Mouse (Mus musculus): ENCODE results near the gene Elovl5.
"Not testable (repeated sequence)": the region's sequence is repeated elsewhere in the genome, so short reads cannot be mapped to it uniquely, and the experiment has no call there.

Elovl5 gene

DNA sequence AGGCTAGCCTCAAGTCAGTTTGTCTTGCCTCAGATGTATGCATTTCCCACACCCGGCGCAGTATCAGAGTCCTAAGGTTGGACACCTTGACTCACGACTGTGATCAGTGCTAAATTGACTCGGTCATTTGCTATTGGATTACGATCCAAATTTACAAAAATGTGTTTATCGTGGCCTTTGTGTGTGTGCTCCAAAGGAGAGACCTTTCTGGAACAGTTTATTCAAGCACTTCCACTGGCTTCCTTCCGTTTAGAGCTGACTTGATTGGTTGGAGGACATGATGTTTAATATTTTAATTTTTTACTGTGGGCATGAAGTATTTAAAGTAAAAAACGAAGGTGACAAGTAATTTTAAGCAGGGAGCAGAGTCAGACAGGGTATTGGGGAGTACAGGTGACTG, 38.8 kb downstream of the Elovl5 start:
- DNase-seq = no peak

DNA sequence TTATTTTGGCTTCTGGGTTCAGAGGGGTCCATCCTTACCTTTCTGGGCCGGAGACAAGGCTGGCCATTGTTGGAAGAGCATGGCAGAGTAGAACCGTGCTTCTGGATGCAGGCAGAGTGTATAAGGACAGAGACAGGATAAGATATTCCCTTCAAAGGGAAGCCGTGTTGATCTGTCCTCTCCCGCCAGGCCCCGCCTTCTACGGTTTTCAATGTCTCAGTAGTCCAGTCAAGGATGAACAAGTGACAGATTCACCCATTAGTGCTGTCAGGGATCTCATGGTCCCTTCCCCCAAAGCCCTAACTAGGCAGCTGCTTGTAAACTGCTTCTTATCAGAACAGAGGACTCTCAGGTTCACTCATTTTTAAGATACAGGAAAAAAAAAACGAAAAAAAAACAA, 41.2 kb downstream of the Elovl5 start:
- DNase-seq = no peak

DNA sequence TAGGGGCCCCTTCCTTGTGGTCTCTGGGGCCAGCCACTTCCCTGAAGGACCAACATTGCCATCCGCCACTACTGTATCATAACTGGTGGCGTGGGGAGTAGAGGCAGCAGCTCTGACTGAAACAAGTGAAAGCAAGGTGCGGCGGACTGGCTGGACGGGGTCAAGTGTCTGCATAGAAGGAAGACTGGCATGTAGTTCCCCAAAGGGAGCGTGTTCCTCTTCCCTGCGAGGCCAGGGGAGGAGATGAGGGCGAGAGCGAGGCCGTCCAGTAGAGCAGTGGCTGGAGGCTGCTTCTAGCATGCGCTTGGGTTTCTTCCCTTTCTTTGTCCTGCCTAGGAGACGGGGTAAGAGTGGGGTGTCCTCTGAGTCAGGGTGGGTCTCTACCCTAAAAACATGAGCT, 42.6 kb downstream of the Elovl5 start:
- DNase-seq = no peak

DNA sequence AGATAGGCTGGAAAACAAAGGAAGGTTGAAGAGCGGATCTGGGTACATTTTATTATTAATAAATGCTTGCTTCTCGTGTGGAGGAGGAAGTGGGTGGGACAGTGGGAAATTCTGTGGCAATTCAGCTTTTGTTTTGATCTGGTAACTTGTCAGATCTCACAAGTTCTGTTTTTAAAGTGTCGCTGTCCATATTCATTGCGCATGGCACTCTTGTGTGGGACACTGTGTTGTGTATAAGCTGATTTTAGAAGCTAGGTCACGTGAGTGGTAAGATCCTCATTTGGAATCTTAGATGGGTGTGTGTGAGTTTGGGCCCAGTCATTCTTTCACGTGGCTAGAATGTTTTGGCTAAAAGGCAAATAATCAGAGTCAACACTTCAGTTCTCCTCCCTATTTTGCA, 44.2 kb downstream of the Elovl5 start:
- DNase-seq = no peak

DNA sequence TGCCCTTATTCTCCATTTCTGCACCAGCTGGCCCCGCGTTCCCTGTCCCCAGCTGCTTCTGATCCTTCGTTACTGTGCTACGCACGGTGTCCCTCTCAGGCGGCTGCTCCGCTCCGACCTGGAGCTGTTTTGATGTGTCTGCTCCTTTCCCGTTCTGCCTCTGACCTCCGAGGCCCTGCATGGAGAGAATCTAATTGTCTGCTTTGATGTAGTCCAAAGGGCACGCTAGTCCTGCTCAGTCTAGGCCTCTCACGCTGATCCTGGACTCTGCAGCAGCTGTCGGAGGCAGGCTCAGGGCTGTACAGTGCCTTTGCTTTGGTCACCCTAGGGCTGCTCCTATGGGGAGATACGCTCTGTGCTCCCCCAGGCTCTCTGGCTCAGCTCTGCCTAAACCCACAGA, 46.9 kb downstream of the Elovl5 start:
- DNase-seq = peak; percentile 69 to 70

DNA sequence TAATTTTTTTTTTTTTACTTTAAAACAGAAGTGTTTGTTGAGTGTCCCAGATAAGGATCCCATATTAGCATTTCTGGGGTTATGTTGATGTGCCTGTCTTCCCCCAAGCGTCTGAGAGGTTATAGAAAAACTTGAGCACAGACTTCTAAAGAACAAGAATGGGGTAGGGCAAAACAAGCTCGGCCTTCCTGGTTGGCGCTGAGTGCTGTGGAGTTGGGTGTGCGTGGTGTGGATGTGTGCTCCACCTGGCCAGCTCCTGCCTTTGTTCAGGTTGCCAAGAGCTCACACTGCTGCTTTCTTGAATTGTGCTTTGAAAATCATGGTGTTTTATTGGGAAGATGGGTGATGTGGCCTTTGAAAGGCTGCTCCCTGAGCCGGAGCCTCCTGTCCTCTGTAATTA, 48.1 kb downstream of the Elovl5 start:
- no peak for DNase-seq

DNA sequence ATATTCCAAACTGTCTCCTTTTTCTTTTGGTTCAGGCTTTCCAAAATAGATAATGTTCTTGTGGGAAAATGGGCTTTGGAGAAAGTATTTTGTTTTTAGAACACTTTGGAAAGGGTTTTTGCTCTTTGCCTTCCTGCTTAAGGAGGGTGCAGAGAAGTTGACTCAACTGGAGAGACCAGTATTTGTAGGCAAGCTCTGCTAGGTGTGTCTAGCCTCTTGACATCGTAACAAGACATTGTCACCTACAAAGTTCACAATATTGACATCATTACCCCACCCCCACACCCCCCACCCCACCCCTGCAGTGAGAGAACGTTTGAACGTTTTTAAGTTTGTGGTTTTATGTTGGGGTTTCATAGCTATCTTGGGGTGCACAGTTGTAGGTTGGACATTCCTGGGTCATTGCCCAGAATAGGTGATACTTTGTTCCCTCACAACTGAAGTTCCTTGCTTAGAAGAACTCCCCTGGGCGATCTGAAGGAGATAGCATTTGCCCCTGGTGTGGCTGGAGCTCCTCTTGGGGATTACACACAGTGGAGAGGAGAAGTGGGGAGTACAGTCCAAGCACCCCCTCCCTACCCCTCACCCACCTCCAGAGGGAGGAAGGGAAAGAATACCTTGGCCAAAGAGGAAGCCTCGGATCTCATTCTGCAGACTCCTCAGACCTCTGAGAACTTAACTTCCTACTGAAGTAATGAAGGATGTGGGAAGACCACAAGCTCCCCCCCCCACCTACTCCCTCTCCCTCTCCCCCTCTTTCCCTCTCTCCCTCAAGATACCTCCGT, 48.8 kb downstream of the Elovl5 start:
- no peak for DNase-seq

DNA sequence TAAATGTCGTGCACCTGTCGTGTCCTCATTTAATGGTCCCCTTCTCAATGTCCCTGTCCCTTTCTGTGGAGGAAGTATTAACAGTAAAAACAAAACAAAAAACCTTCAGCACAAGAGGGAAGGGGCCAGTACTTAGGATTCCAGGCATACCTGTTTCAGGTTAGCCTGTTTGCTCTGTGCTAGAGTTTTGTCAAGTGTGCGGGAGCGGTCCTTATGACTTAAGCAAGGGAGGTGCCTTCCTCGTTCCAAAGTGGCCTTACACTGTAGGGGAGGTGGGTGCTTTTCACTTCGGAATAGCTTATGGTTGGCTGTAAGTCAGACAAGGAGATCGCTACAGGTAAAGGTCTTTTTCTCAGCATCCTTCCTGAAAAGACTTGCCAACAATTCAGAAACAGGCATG, 49.7 kb downstream of the Elovl5 start:
- DNase-seq = no peak

DNA sequence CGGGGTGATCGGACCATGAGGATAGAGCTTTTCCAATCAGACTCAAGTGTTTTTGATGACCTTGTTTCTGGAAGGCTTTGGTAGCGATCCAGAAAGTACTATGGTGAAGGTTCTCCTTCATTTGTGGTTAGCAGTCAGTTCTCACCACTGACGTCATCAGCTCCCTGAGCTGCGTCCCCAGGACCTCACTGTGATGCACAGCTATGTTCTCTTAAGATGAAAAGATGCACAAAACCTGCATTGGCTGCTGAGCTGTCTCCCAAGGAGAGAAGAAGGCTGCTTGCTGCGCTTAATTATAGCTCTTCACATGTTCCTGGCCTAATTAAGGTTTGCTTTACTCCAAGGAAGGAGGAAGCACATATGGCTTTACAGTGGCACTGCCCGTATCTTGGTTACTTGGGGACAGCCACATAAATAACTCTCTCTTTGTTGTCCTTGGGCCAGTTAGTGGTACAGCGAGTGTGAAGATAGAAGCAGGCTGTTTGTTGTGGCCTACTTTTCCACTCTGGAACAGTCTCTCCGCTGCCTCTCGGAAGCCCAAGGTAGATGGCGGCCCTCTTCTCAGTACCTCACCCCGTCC, 50.5 kb downstream of the Elovl5 start:
- DNase-seq = no peak

DNA sequence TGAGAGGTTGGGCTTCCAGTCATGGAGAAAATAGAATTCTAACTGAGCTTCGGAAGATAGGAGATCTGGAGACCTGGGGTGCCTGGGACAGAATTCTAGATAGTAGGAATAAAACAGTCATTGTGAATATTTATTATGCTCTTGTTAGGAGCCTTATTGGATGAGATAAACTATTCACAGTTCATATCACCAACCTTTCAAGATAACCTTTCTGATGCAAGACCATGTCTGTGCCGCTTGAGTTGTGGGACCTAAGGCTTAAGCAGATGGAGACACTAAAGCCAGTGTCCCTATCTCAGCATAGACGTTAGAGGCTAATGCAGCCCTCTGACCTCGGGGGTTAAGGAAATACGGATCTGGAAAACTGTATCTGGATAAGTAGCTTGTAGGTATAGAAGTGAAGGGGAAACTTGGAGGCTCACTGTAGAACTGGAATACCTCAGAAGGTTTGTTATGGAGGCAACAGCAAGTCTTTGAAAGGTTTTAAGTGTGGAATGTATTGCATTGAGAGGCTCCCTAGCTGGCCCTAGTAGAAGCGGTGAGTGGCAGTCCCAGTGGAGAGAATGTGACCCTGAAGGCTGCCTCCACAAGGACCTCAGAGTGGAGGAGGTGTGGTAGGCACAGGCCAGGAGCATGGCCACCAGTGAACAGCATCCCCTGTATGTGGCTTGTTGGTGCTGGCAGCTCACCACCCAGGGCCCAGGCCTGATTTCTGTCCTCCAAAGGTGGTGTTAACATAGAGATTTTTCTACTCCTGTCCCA, 52.2 kb downstream of the Elovl5 start:
- DNase-seq = no peak

DNA sequence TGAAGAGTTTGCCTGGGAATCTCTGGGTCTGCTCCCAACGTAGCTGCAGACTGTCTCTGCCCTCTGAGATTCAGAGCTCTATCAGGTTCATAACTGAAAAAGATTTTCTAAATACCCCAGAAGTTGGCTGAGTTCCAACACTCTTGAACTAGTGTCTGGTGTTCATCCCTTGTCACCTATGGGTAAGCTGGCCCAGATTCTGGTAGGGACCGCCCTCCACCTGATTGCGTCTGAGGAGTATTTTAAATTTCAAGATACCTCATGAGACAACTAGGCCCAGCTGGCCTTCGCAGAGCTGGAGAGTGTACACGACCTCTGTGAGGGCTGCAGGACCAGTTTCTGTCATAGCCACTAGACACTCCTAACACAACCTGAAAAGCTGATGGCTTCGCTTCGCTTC, 61.8 kb downstream of the Elovl5 start:
- DNase-seq = no peak

DNA sequence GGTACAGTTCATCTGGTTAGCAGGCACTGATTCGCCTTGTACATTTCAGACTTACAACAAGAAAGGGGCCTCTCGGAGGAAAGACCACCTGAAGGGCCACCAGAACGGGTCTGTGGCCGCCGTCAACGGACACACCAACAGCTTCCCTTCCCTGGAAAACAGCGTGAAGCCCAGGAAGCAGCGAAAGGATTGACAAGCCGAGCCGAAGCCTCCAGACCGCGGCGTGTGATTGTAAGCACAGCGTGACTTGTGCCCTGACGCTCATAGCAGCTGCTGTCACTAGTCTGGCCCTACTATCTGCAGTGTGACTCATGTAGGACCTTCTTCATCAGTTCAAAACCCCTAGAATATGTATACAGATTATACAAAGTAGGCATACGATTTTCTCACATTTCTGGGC, 65.5 kb downstream of the Elovl5 start:
- no peak for DNase-seq

DNA sequence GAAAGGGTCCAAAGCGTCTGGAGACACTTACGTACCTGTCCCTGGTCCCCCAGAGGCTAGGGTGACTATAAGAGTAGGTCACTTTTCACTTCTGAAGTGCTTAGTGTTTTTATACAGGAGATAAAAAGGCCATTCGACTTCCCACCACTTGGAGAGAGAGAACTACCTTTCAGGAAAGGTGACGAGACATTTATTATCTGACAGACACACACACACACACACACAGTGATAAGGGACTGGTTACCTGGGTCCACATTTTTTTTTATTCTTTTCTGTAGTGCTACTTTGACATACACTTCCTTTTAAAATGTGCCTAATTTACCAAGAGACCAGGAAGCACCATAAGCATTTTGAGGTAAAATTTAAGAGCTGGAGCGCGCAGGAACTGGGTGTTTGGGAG, 66.4 kb downstream of the Elovl5 start:
- DNase-seq = no peak

DNA sequence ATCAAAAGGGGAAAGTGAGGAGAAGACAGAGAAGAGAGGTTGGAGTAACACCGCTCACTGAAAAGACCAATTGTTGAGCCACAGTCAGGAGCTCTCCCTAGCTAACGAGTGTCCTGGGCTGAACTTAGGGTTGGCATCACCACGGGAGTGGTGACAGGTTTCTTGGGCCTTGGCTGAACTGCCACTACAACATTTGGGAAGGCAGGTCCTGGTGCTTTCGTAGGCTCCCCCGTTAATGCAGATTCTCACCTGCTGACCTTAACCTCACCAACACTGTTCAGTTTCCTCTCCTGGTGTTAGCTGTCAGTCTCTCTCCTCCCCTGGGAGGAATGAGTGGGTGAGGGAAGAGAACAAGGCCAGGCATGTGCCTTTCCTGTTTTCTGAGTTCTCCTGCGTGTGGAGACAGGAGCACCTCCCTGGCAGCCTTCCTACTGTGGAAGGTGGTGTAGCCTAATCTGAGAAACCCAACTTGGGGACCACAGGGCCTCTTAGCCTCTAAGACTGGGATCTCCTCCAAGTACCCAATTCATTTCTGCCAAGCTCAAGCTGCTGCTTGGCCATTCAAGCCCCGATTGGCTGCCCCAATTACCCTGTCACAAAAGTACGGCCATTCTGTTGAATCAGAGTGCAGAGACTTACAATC, 69.1 kb downstream of the Elovl5 start:
- no peak for DNase-seq

DNA sequence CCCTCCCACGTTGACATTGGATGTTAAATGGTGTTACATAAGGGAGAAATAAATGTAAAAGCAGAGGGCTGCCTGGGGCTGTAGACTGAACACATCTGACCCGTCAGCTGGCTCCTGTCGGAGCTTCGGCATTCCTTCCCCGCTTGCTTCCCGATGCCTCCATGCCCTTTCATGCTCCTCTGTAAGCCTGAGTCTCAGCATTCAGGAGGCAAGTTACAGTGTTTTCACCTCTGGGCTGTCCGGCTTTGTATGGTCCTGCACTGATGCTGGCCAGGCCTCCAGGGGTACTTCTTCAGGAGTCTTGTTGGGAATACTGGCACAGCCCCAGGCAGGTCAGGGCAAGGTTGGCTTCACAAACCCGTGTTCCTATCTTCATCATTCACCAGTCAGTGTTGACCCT, 72.5 kb downstream of the Elovl5 start:
- DNase-seq = no peak

DNA sequence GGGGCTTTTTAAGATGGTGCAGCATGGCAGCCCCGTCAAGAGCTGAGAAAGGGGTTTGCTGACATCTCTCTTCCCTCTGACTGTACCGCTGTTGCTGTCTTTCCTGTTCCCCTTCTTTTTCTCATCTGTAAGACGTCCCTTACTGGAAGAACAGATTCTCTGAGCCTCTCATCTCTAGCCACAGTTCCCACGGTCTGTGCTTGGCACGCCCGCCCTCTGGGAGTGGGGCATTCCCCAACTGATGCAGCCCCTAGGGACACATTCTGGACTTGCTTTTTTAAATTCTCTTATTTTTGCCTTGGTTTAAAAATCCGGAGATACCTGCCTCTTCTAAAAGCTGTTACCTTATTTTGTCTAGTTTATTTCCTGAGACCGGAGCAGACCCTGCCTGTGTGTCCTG, 73.1 kb downstream of the Elovl5 start:
- no peak for DNase-seq

DNA sequence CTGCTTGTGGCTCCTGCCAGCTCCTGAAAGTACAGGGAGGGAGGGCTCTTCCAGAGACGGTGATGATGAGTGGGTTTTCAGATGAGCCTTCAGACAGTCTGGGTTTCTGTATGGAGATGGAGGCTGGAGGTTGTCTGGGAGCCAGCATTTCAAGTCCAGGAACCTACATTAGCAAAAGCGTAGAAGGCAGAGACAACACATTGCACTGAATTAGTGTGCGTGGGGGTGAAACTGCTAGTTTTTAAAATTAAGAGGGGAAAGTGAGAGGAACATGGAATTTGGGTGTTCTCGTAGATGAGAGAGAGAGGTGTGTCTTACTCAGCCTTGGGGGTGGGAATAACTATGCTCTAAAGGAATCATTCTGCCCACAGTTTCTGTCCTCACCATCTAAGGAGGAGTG, 74.5 kb downstream of the Elovl5 start:
- no peak for DNase-seq

DNA sequence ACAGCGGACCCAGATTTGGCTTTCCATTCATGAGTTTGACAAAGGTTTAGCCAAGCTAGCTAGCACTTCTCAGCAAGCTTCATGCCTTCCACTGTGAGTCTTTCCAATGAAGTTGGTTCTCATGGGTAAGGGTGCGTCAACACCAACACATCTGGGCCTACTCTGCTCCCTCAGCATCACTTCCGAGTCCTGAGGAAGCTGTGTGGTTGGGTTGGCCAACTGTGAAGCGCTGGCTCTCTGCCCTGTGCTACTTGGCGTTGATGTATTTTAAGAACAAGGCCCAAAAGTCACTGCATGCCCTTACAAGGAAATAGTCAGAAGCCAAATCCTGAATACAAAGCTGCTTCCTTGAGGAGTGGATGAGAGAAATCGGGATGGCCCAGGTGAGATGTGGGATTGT, 75.1 kb downstream of the Elovl5 start:
- DNase-seq = no peak

DNA sequence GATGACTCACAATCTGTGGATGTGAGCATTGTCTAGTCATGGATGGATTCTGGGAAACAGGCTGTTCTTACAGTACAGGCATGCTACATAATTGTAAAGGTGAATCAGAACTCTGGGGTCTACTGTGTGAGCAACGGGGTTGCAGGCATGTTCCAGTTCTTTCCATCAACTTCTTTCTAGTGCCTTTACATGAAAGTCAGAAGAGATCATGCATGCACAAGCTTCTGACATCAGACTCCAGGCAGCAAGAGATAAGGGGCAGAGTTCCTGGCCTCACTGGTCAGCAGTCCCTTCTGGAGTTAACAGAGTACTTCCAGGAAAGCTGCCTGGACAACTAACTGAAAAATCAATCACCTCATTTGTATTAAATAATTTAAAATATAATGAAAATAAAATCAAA, 75.9 kb downstream of the Elovl5 start:
- DNase-seq = no peak

DNA sequence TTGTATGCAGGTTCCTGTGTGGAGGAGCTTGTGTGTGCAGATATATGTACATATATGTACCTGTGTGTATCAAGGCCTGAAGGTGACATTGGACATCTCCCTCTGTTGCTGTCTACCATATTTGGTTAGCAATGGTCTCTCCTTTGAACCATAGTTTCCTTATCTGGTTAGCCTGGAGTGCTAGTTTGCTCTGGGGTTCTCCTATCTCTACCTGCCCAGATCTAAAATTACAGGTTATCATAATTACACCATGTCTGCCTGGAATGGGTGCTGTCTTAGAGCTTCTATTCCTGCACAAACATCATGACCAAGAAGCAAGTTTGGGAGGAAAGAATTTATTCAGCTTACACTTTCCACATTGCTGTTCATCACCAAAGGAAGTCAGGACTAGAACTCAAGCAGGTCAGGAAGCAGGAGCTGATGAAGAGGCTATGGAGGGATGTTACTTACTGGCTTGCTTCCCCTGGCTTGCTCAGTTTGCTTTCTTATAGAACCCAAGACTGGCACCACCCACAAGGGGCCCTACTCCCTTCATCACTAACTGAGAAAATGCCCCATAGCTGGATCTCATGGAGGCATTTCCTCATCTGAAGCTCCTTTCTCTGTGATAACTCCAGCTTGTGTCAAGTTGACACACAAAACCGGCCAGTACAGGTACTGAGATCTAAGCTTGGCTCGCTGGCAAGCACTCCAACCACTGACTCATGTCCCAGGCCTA, 76.5 kb downstream of the Elovl5 start:
- DNase-seq = not testable (repeated sequence)

DNA sequence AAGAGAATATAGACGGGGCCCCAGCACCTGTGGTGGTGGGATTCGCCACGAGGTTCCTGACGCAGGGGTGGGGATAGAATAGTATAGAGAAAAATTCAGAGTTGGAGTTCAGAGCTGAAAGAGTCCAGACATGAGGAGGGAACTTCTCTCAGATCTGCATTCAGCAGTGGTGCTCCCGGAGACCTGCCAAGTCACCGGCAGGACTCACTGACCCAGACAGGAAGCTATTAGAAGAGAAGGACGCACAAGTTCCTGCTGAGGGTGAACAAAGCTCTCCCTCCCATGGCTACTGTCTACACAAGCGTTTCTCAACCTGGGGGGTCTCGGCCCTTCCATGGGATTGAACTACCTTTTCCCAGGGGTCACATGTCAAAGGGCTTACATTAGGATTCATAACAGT, 78.1 kb downstream of the Elovl5 start:
- DNase-seq = no peak

DNA sequence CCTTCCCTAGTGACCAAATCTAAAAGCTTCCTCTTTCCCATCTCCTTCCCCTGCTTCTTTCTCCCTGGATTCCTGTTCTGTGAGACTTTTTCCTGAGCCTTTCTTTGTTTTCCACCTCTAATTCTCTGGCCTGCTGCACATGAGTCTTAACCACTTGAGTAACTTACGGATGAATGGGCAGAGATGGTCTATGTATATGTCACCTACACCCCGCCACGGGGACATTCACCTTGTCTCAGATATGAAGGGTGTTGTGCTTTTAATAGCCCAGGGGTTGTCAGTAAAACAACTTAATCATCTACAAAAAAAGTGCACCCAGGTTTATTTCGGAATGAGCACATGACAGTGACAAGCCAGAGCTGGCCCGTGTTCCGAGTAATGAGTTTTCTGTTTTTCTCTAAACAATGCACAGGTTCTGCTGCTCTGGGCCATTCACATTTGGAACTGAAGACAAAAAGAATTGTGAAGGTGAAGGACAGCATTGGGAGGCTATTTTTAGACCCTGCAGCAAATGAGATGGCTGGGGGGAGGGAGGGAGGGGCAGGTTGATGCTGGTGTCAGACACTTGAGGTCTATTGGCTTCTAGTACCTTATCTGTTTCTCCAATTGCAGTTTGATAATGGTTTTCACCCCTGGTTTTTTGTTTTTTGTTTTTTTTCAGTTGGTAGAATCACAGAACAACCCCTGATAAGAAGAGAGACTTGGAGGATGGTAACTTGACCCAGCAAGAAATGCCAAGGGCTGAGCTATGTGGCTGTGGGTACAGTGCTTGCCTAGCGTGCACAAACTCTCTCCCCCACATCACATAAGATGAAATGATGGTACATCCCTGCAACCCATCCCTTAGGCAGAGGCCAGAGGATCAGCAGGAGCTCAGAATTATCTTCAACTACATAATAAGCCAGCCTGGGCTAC, 83.7 kb downstream of the Elovl5 start:
- no peak for DNase-seq
